Mouse (Mus musculus) liver, postnatal 0 days (tissue): Measurements from ENCODE around the gene Dbndd2.

Experiments used
- CTCF ChIP-seq: sonication (generic); IDR thresholded peaks from 2 replicates; pipeline ENCODE4 v1.5.1; 2016; ENCODE audit warnings: antibody characterized with exemption, low read depth
- EP300 ChIP-seq: IDR thresholded peaks from 2 replicates; pipeline ENCODE4 v1.6.1; 2016; ENCODE audit warnings: antibody characterized with exemption, low read depth, mild to moderate bottlenecking

DNA sequence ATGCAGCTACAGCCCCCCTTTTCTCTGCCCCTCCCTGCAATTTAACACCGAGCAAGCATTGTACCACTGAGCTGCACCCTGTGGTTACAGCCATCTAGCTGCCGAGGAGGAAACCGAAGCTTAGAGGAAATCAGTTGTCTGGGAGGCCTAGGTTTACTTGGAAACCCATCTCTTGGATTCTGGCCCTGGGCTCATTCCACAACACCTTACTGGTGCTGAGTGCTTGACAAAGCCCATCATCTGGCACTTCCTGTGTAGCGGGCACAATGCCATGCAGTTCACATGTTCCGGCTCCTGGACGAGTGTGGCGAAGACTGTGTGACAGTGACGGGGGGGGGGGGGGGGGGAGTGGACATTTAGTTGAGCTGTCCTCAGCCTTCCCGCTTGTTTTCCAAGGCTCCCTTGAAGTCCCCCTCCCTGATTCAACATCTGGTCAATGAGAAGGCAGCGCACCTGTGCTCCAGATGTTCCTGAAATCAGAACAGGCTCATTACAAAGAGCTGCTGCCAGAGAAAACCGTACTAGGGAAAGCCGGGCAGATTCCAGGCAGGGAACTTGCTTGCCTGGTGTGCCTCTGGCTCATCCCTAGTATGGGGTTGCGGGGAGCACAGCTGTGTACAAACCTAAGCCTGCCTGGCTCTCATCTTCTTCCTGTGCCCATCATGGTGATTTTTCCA is 33.8 kb upstream of the Dbndd2 start:
- TF ChIP-seq CTCF (no peak), EP300 (no peak)
